Mouse (Mus musculus) heart, embryonic 11.5 days (tissue): Measurements from ENCODE around the gene Tnni3k. TPM values are rescaled to one million over a fixed set of nuclear protein-coding genes. Genes with fewer than 3 reads are reported as not detected.

Source experiments
- ATAC-seq: fragments of 200-750 bp; cut with Nextera tagmentation; replicated peaks from 2 replicates; pipeline ENCODE4 v1.8.0; 2017; ENCODE audit warnings: moderate library complexity; ENCODE audit not compliant: insufficient number of reproducible peaks, low FRiP score, low TSS enrichment
- H3K27ac ChIP-seq: fragments of 300-500 bp; sonication (generic); 2 replicates; pipeline ENCODE4 v1.5.1; 2014; ENCODE audit warnings: mild to moderate bottlenecking, low read depth, low read length
- H3K27me3 ChIP-seq: fragments of 300-500 bp; sonication (generic); 2 replicates; pipeline ENCODE4 v1.6.1; 2014; ENCODE audit warnings: mild to moderate bottlenecking, low read length, mixed read lengths; ENCODE audit not compliant: control insufficient read depth, insufficient read depth
- H3K36me3 ChIP-seq: fragments of 300-500 bp; sonication (generic); 2 replicates; pipeline ENCODE4 v1.6.1; 2014; ENCODE audit warnings: mild to moderate bottlenecking, low read length, moderate library complexity, mixed read lengths; ENCODE audit not compliant: control insufficient read depth, insufficient read depth
- H3K4me1 ChIP-seq: fragments of 300-500 bp; sonication (generic); 2 replicates; pipeline ENCODE4 v1.6.1; 2014; ENCODE audit warnings: low read length; ENCODE audit not compliant: control insufficient read depth, insufficient read depth
- H3K4me2 ChIP-seq: fragments of 300-500 bp; sonication (generic); 2 replicates; pipeline ENCODE4 v1.6.1; 2014; ENCODE audit warnings: mild to moderate bottlenecking, moderate library complexity
- H3K4me3 ChIP-seq: fragments of 300-500 bp; sonication (generic); 2 replicates; pipeline ENCODE4 v1.5.1; 2014; ENCODE audit warnings: low read depth, low read length
- H3K9ac ChIP-seq: fragments of 300-500 bp; sonication (generic); 2 replicates; pipeline ENCODE4 v1.6.1; 2014; ENCODE audit warnings: mild to moderate bottlenecking, low read depth, low read length, moderate library complexity
- H3K9me3 ChIP-seq: fragments of 300-500 bp; sonication (generic); replicated peaks from 2 replicates; pipeline ENCODE4 v1.6.1; 2016; ENCODE audit warnings: low read length; ENCODE audit not compliant: control insufficient read depth
- WGBS: fragments of 180-500 bp; shearing (Covaris S2); extraction: QIAGEN DNeasy Blood & Tissue Kit; methylation state at CpG from one replicate; pipeline ENCODE4 v1.1.7; 2014; ENCODE audit not compliant: insufficient replicate concordance; 5-methylcytosine and 5-hydroxymethylcytosine counted together
- polyA plus RNA-seq: library from polyadenylated mRNA; unstranded; fragments of >200 nt; fragmentation: Nextera tagmentation; extraction: Ambion mirVana; gene quantifications from 2 replicates; pipeline ENCODE4 v1.2.1, GENCODE M21; 2014

The Tnni3k gene
- polyA plus RNA-seq, 1 experiment from 2014 or later = 33.7 TPM

- ATAC-seq = no peak
- Histone ChIP-seq H3K27me3 (no peaks in the 10 kb centered on the region), H3K4me2 (no peak overlapping the region), H3K4me1 (no peaks in the 10 kb centered on the region), H3K9me3 (no peaks in the 10 kb centered on the region), H3K9ac (no peak overlapping the region), H3K36me3 (no peaks in the 10 kb centered on the region), H3K27ac (no peak overlapping the region), H3K4me3 (no peak overlapping the region)
- WGBS = 78% methylated on average over 4 of the region's 4 CpGs
Observed at GRCm38 (mm10) chr3:154793571-154793970, 261.6 kb downstream of the Tnni3k start.

- H3K9me3 ChIP-seq = no peaks in the 10 kb centered on the region
- H3K4me1 ChIP-seq = no peaks in the 10 kb centered on the region
- 65% methylated on average over 3 of the region's 3 CpGs for WGBS
- no peak overlapping the region for H3K4me3 ChIP-seq
- H3K9ac ChIP-seq = no peak overlapping the region
- ATAC-seq = no peak
- no peaks in the 10 kb centered on the region for H3K36me3 ChIP-seq
- H3K4me2 ChIP-seq = no peak overlapping the region
- no peak overlapping the region for H3K27ac ChIP-seq
- H3K27me3 ChIP-seq = no peaks in the 10 kb centered on the region
Observed at GRCm38 (mm10) chr3:154787611-154788010, 267.6 kb downstream of the Tnni3k start.

DNA sequence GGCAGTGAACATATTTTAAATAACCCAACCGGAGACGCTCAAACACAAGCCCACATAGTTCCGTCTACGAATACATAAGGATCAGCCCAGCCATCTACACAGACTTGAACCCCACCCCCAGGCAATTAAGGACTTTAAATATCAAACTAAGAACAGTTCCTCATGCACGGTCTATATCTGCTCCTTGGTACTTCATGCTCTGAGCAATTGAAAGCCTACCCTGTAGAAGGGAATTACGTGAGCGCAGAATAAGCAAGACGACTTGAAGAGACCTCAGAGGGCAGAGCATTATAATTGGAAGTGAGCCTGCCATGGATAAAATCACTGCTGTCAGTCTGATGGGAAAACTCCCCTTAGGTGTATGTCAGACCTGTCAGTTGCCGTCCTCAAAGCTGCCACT lies 268.9 kb downstream of the Tnni3k start:
- H3K9me3 ChIP-seq = no peaks in the 10 kb centered on the region
- no peak overlapping the region for H3K27ac ChIP-seq
- no peak overlapping the region for H3K4me3 ChIP-seq
- no peak overlapping the region for H3K9ac ChIP-seq
- ATAC-seq = no peak
- H3K27me3 ChIP-seq = no peaks in the 10 kb centered on the region
- no peaks in the 10 kb centered on the region for H3K36me3 ChIP-seq
- 87% methylated on average over 9 of the region's 9 CpGs for WGBS
- no peak overlapping the region for H3K4me2 ChIP-seq
- no peaks in the 10 kb centered on the region for H3K4me1 ChIP-seq

DNA sequence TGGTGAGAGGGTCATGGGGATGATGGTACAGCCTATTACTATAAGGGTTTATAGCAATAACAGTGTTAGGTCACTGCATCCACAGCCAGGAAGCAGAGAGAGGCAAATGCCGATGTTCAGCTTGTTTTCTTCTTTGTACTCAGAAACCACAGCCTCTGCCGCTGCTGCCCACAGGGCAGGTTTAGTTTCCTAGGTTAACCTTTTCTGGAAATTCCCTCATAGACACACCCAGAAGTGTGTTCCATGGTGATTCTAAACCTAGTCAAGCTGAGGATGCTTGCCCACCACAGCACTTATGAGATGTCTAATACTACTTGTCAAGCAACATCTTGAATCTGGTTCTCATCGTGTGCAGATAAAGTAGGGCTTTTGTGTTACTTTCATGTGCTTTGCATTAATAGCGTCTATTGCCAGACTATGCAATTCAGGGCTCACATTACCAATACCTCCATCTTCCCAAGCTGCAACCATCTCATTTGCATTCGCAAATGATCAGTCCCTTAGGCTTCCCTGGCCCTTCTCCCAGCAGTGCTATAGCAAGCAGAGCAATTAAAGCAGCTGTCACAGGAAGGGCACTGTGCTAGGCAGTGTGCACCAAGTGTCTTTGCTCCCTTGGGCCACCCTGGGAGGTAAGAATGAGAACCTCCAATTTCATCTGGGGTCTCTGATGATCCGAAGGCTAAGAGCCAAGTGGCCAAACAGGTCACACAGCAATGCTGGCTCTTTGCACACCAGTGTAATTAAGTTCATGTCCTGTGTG lies 276.2 kb downstream of the Tnni3k start:
- H3K4me1 ChIP-seq = no peaks in the 10 kb centered on the region
- H3K4me2 ChIP-seq = no peak overlapping the region
- H3K27ac ChIP-seq = no peak overlapping the region
- H3K9ac ChIP-seq = no peak overlapping the region
- WGBS = 74% methylated on average over 6 of the region's 6 CpGs
- no peaks in the 10 kb centered on the region for H3K36me3 ChIP-seq
- no peak overlapping the region for H3K4me3 ChIP-seq
- H3K27me3 ChIP-seq = no peaks in the 10 kb centered on the region
- no peak for ATAC-seq
- H3K9me3 ChIP-seq = no peaks in the 10 kb centered on the region

- no peaks in the 10 kb centered on the region for H3K36me3 ChIP-seq
- WGBS = 77% methylated on average over 2 of the region's 2 CpGs
- no peak overlapping the region for H3K4me3 ChIP-seq
- ATAC-seq = no peak
- H3K27me3 ChIP-seq = no peaks in the 10 kb centered on the region
- H3K27ac ChIP-seq = no peak overlapping the region
- H3K4me1 ChIP-seq = no peaks in the 10 kb centered on the region
- H3K9me3 ChIP-seq = no peaks in the 10 kb centered on the region
- no peak overlapping the region for H3K9ac ChIP-seq
- H3K4me2 ChIP-seq = no peak overlapping the region
Observed at GRCm38 (mm10) chr3:154771651-154772050, 283.6 kb downstream of the Tnni3k start.

- H3K4me3 ChIP-seq = no peak overlapping the region
Observed at GRCm38 (mm10) chr3:154766321-154766720, 288.9 kb downstream of the Tnni3k start.

GRCm38 (mm10) chr3:154764115-154764514 lies 291.1 kb downstream of the Tnni3k start:
- Histone ChIP-seq H3K36me3 (no peaks in the 10 kb centered on the region), H3K27ac (no peak overlapping the region), H3K27me3 (no peaks in the 10 kb centered on the region), H3K9me3 (no peaks in the 10 kb centered on the region), H3K4me3 (no peak overlapping the region), H3K4me2 (no peak overlapping the region), H3K4me1 (no peaks in the 10 kb centered on the region), H3K9ac (no peak overlapping the region)
- no peak for ATAC-seq
- 82% methylated on average over 7 of the region's 7 CpGs for WGBS

More at GRCm38 (mm10) chr3:154766321-154766720, 288.9 kb downstream of the Tnni3k start:
- no peak overlapping the region for H3K27ac ChIP-seq
- H3K9me3 ChIP-seq = no peaks in the 10 kb centered on the region
- H3K4me2 ChIP-seq = no peak overlapping the region
- ATAC-seq = no peak
- H3K9ac ChIP-seq = no peak overlapping the region
- WGBS = 66% methylated on average over 4 of the region's 4 CpGs
- H3K36me3 ChIP-seq = no peaks in the 10 kb centered on the region
- H3K4me1 ChIP-seq = no peaks in the 10 kb centered on the region
- H3K27me3 ChIP-seq = no peaks in the 10 kb centered on the region

DNA sequence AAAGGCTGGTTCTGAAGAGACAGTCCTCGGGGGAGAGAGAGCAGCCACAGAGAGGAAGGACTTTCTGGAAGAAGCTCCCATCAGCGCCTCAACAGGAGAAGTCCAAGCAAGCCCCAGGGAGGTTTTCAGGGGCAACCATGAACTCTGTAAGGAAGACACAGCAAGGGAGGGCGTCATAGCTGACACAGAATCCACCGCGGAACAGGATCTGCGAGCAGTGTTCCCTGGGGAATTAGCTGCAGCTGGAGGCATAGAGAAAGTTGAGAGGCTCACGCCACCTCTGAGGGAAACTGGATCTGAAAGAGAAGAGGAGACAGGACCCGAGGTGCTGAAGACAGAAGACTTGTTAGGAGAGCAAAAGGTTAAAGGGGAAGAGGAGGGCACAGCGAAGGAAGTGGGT lies 291.8 kb downstream of the Tnni3k start:
- WGBS = 61% methylated on average over 9 of the region's 9 CpGs
- H3K4me2 ChIP-seq = no peak overlapping the region
- H3K36me3 ChIP-seq = no peaks in the 10 kb centered on the region
- H3K4me3 ChIP-seq = no peak overlapping the region
- no peak overlapping the region for H3K27ac ChIP-seq
- ATAC-seq = no peak
- no peaks in the 10 kb centered on the region for H3K9me3 ChIP-seq
- no peaks in the 10 kb centered on the region for H3K4me1 ChIP-seq
- H3K9ac ChIP-seq = no peak overlapping the region
- H3K27me3 ChIP-seq = no peaks in the 10 kb centered on the region

DNA sequence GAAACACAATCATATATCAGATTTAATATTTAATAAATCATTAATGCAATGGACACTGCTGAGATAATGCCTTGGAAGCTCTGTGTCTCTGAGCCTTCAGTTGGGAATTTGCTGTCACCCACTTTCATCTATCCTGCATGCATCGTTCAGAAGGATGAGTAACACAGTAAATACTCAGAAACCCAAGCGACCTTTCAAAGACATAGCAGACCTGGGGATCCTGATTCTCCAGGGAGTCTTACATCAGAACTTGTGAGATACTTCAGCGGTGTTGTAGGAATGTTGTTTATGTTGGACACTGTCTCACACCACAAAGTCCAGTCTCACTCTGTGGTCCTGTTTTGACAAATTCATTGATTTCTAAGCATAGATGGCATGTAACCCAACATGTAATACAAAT lies 294.1 kb downstream of the Tnni3k start:
- no peaks in the 10 kb centered on the region for H3K9me3 ChIP-seq
- H3K36me3 ChIP-seq = no peaks in the 10 kb centered on the region
- no peaks in the 10 kb centered on the region for H3K27me3 ChIP-seq
- ATAC-seq = no peak
- no peak overlapping the region for H3K4me2 ChIP-seq
- 72% methylated on average over 3 of the region's 3 CpGs for WGBS
- no peaks in the 10 kb centered on the region for H3K4me1 ChIP-seq
- H3K9ac ChIP-seq = no peak overlapping the region
- no peak overlapping the region for H3K4me3 ChIP-seq
- no peak overlapping the region for H3K27ac ChIP-seq
